Mouse (Mus musculus): ENCODE results near the gene Usp7.

GRCm38 (mm10) chr16:8645546-8645945 lies 146.6 kb downstream of the Usp7 start:
- TF ChIP-seq POLR2A (IDR thresholded peaks at IDR 0.05; ENCODE audit: insufficient read depth, low read depth, low read length), result no peak
- TF ChIP-seq CTCF (IDR thresholded peaks at IDR 0.05; ENCODE audit: insufficient read depth, low read depth, low read length), result no peak
